Mouse (Mus musculus): ENCODE data around the gene Srd5a1.
"Not testable (repeated sequence)": the region's sequence is repeated elsewhere in the genome, so short reads cannot be mapped to it uniquely, and the experiment has no call there.

Gene Srd5a1

GRCm38 (mm10) chr13:69576676-69577075 lies 34.6 kb downstream of the Srd5a1 start:
- DNase-seq (ENCODE audit: low spot score in 2 of 2), result no peak

GRCm38 (mm10) chr13:69572594-69572993 lies 38.6 kb downstream of the Srd5a1 start:
- DNase-seq (ENCODE audit: low spot score in 2 of 2), result no peak

GRCm38 (mm10) chr13:69569201-69569600 lies 42.0 kb downstream of the Srd5a1 start:
- no peak for DNase-seq (ENCODE audit: low spot score in 2 of 2)

GRCm38 (mm10) chr13:69565401-69565800 lies 45.8 kb downstream of the Srd5a1 start:
- DNase-seq (ENCODE audit: low spot score in 2 of 2), result not testable (repeated sequence)

GRCm38 (mm10) chr13:69564573-69564972 lies 46.7 kb downstream of the Srd5a1 start:
- no peak for DNase-seq (ENCODE audit: low spot score in 2 of 2)

- DNase-seq (ENCODE audit: low spot score in 2 of 2), result no peak
Measured at GRCm38 (mm10) chr13:69563905-69564304, 47.3 kb downstream of the Srd5a1 start.

- no peak for DNase-seq (ENCODE audit: low spot score in 2 of 2)
Measured at GRCm38 (mm10) chr13:69562654-69563574, 48.3 kb downstream of the Srd5a1 start.

- no peak for DNase-seq (ENCODE audit: low spot score in 2 of 2)
Measured at GRCm38 (mm10) chr13:69562004-69562403, 49.2 kb downstream of the Srd5a1 start.

- no peak for DNase-seq (ENCODE audit: low spot score in 2 of 2)
Measured at GRCm38 (mm10) chr13:69559291-69559961, 51.8 kb downstream of the Srd5a1 start.

GRCm38 (mm10) chr13:69558098-69558660 lies 53.1 kb downstream of the Srd5a1 start:
- no peak for DNase-seq (ENCODE audit: low spot score in 2 of 2)

- no peak for DNase-seq (ENCODE audit: low spot score in 2 of 2)
Measured at GRCm38 (mm10) chr13:69556728-69557127, 54.5 kb downstream of the Srd5a1 start.

- DNase-seq (ENCODE audit: low spot score in 2 of 2), result no peak
Measured at GRCm38 (mm10) chr13:69555957-69556482, 55.2 kb downstream of the Srd5a1 start.

- DNase-seq (ENCODE audit: low spot score in 2 of 2), result no peak
Measured at GRCm38 (mm10) chr13:69555045-69555444, 56.2 kb downstream of the Srd5a1 start.

- DNase-seq (ENCODE audit: low spot score in 2 of 2), result no peak
Measured at GRCm38 (mm10) chr13:69554255-69554654, 57.0 kb downstream of the Srd5a1 start.

GRCm38 (mm10) chr13:69553024-69553423 lies 58.2 kb downstream of the Srd5a1 start:
- no peak for DNase-seq (ENCODE audit: low spot score in 2 of 2)

- DNase-seq (ENCODE audit: low spot score in 2 of 2), result no peak
Measured at GRCm38 (mm10) chr13:69550831-69551230, 60.4 kb downstream of the Srd5a1 start.

- no peak for DNase-seq (ENCODE audit: low spot score in 2 of 2)
Measured at GRCm38 (mm10) chr13:69549980-69550379, 61.3 kb downstream of the Srd5a1 start.

- no peak for DNase-seq (ENCODE audit: low spot score in 2 of 2)
Measured at GRCm38 (mm10) chr13:69547488-69548180, 63.6 kb downstream of the Srd5a1 start.

GRCm38 (mm10) chr13:69545019-69545418 lies 66.2 kb downstream of the Srd5a1 start:
- DNase-seq (ENCODE audit: low spot score in 2 of 2), result no peak

GRCm38 (mm10) chr13:69543595-69543994 lies 67.6 kb downstream of the Srd5a1 start:
- DNase-seq (ENCODE audit: low spot score in 2 of 2), result no peak

GRCm38 (mm10) chr13:69542571-69543352 lies 68.5 kb downstream of the Srd5a1 start:
- DNase-seq (ENCODE audit: low spot score in 2 of 2), result no peak

Measured in frontal cortex, postnatal 36 days (tissue).